ENCODE assay signal across 8 mouse cellular contexts in the genomic region with DNA sequence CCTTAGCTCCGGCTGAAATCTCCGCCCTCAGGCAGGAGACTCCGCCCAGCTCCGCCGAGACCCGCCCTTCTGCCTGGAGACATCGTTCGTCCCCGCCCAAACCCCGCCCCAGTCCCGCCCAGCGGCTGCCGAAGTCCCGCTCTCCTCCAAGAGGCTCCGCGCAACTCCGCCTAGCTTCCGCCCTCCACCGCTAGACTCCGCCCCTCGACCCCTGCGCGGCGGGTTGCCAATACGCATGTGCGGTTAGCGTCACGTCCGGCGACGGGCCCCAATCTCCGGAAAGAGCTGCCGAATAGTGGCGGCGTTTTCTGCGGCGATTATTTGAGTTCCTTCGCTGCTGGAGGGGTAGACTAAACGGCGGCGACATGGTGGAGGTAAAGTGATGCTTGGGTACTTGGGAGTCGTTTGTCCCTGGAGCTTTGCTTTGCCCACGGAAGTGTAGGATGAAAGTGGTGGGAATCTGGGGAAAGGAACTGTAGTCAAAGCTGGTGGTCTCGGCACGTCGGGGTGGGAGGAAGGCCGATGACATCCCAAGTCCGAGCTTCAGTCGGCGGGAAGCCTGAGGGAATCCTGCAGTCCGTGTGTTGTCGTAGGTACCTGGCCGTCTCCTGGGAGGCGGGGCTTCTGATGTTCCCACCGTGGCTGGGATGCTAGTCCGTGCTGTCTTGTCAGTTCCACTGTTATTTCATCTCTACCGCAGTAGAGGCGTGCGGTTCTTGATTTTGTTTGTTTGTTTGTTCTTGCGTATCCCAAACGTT. TPM values are rescaled to one million over a fixed set of nuclear protein-coding genes. Genes with fewer than 3 reads are reported as not detected.
DNase-seq lines count a peak whose midpoint lies in the region; ATAC-seq and TF ChIP-seq lines count a peak whose summit lies in the region.

Plrg1 (plus strand) TSS at position 242 of the 758 bp plus-strand sequence.

- peak within 1 kb of the TSS; percentile 89 for H3K9ac ChIP-seq in heart, embryonic 12.5 days
- H3K9ac ChIP-seq in kidney, postnatal 0 days (ENCODE audit: low read depth, low read length), result peak within 1 kb of the TSS; percentile 71
- peak within 1 kb of the TSS; percentile 75 for H3K9ac ChIP-seq in liver, embryonic 11.5 days (ENCODE audit: low read depth, low read length)
- H3K9ac ChIP-seq in stomach, embryonic 14.5 days (replicated peaks; ENCODE audit: low read depth, low read length), result peak within 1 kb of the TSS; percentile 77

- WGBS in heart, embryonic 12.5 days, result under 1% methylated on average over 60 of the region's 61 CpGs
- under 1% methylated on average over 60 of the region's 61 CpGs for whole genome bisulfite sequencing in kidney, postnatal 0 days
- under 1% methylated on average over 61 of the region's 61 CpGs for WGBS in liver, embryonic 11.5 days
- under 1% methylated on average over 61 of the region's 61 CpGs for WGBS in stomach, embryonic 14.5 days

- no peaks in the 10 kb centered on the region for H3K27me3 ChIP-seq in heart, embryonic 12.5 days (replicated peaks)
- H3K27me3 ChIP-seq in kidney, postnatal 0 days (ENCODE audit: insufficient read depth, low read length), result no peaks in the 10 kb centered on the region
- no peaks in the 10 kb centered on the region for H3K27me3 ChIP-seq in liver, embryonic 11.5 days (replicated peaks; ENCODE audit: control insufficient read depth, insufficient read depth, low read length)
- no peaks in the 10 kb centered on the region for H3K27me3 ChIP-seq in stomach, embryonic 14.5 days (ENCODE audit: control insufficient read depth, insufficient read depth, low read length)

- H3K36me3 ChIP-seq in heart, embryonic 12.5 days, result peaks cover 31% of the 10 kb centered on the region
- peaks cover 15% of the 10 kb centered on the region for H3K36me3 ChIP-seq in kidney, postnatal 0 days (ENCODE audit: insufficient read depth, low read length)
- peaks cover 14% of the 10 kb centered on the region; the same call in 1 of the 2 replicates for H3K36me3 ChIP-seq in liver, embryonic 11.5 days (ENCODE audit: control insufficient read depth, insufficient read depth, low read length)
- H3K36me3 ChIP-seq in stomach, embryonic 14.5 days (ENCODE audit: control insufficient read depth, insufficient read depth, low read length), result peaks cover 25% of the 10 kb centered on the region

- TF ChIP-seq CTCF in kidney, postnatal 0 days (IDR thresholded peaks at IDR 0.05; ENCODE audit: low read depth), result peak; percentile 50

- peak within 1 kb of the TSS; percentile 92 for H3K4me2 ChIP-seq in heart, embryonic 12.5 days
- H3K4me2 ChIP-seq in kidney, postnatal 0 days (ENCODE audit: low read length), result peak within 1 kb of the TSS; percentile 84
- peak within 1 kb of the TSS; percentile 64 for H3K4me2 ChIP-seq in liver, embryonic 11.5 days
- H3K4me2 ChIP-seq in stomach, embryonic 14.5 days (replicated peaks; ENCODE audit: low read depth, low read length), result peak within 1 kb of the TSS; percentile 74

- DNase-seq in CD4-positive helper T cell, adult 2 months (ENCODE audit: low read depth, low spot score), result peak; percentile 98
- peak; percentile 94 for DNase-seq in brain, embryonic 18.5 days (ENCODE audit: low read depth, low spot score)
- peak; percentile 97 for DNase-seq in kidney, postnatal 0 days (ENCODE audit: low spot score)
- DNase-seq in liver, embryonic 11.5 days (ENCODE audit: low spot score), result peak; percentile 97
- peak; percentile 99 for DNase-seq in naive thymus-derived CD4-positive, alpha-beta T cell, adult 2 months (ENCODE audit: low read depth)

- H3K9me3 ChIP-seq in heart, embryonic 12.5 days (replicated peaks), result no peaks in the 10 kb centered on the region
- H3K9me3 ChIP-seq in kidney, postnatal 0 days (replicated peaks; ENCODE audit: low read length), result no peaks in the 10 kb centered on the region
- no peaks in the 10 kb centered on the region for H3K9me3 ChIP-seq in liver, embryonic 11.5 days (ENCODE audit: control insufficient read depth, low read length)
- H3K9me3 ChIP-seq in stomach, embryonic 14.5 days (ENCODE audit: control insufficient read depth, low read depth, low read length), result no peaks in the 10 kb centered on the region

- peak within 1 kb of the TSS; percentile 84 for H3K4me3 ChIP-seq in heart, embryonic 12.5 days
- H3K4me3 ChIP-seq in kidney, postnatal 0 days (replicated peaks; ENCODE audit: low read depth, low read length), result peak within 1 kb of the TSS; percentile 89
- peak within 1 kb of the TSS; percentile 80 for H3K4me3 ChIP-seq in liver, embryonic 11.5 days (ENCODE audit: low read depth, low read length)
- H3K4me3 ChIP-seq in stomach, embryonic 14.5 days (ENCODE audit: low read depth, low read length), result peak within 1 kb of the TSS; percentile 70

- peak; percentile 96 for ATAC-seq in erythroid progenitor cell, adult 5-6 weeks (replicated peaks; ENCODE audit: low FRiP score, poor library complexity, severe bottlenecking)
- ATAC-seq in heart, embryonic 12.5 days (ENCODE audit: insufficient number of reproducible peaks, low FRiP score), result peak; percentile 99
- ATAC-seq in kidney, postnatal 0 days (replicated peaks; ENCODE audit: low FRiP score, low read depth), result peak; percentile 99
- peak; percentile 97 for ATAC-seq in liver, embryonic 11.5 days (replicated peaks; ENCODE audit: low FRiP score)
- peak; percentile 99 for ATAC-seq in stomach, embryonic 14.5 days (ENCODE audit: insufficient number of reproducible peaks, insufficient read depth, low FRiP score, low read depth)

- H3K4me1 ChIP-seq in heart, embryonic 12.5 days (replicated peaks), result peaks cover 9% of the 10 kb centered on the region
- peaks cover 5% of the 10 kb centered on the region; the same call in 1 of the 2 replicates for H3K4me1 ChIP-seq in kidney, postnatal 0 days (replicated peaks; ENCODE audit: insufficient read depth, low read length)
- H3K4me1 ChIP-seq in liver, embryonic 11.5 days (replicated peaks; ENCODE audit: control insufficient read depth, insufficient read depth, low read length), result peaks cover 7% of the 10 kb centered on the region
- H3K4me1 ChIP-seq in stomach, embryonic 14.5 days (ENCODE audit: control insufficient read depth, insufficient read depth, low read length), result peaks cover 9% of the 10 kb centered on the region; the same call in 1 of the 2 replicates

- peak within 1 kb of the TSS; percentile 77; the same call in 1 of the 2 replicates for H3K27ac ChIP-seq in heart, embryonic 12.5 days (ENCODE audit: poor library complexity, severe bottlenecking)
- H3K27ac ChIP-seq in kidney, postnatal 0 days, result peak within 1 kb of the TSS; percentile 82
- peak within 1 kb of the TSS; percentile 9; the same call in 1 of the 2 replicates for H3K27ac ChIP-seq in liver, embryonic 11.5 days (ENCODE audit: low read depth, low read length)
- H3K27ac ChIP-seq in stomach, embryonic 14.5 days (ENCODE audit: low read length), result peak within 1 kb of the TSS; percentile 64; the same call in 1 of the 2 replicates

RNA-seq across cellular contexts. Expression of gene Plrg1, which starts in this region (rescaled TPM):
- 8.8 and 39.3 TPM in 2 replicates for total RNA-seq in erythroid progenitor cell, adult 5-6 weeks (2015; ENCODE audit: low replicate concordance)
- 25.6 and 28.5 TPM in 2 replicates for total RNA-seq in erythroid progenitor cell, adult 5-6 weeks (2017; ENCODE audit: low replicate concordance)
- polyA plus RNA-seq in heart, embryonic 12.5 days (2016; fragmentation: Nextera tagmentation; extraction: Ambion mirVana), result 59.3 and 60.3 TPM in 2 replicates
- 70.4 and 76.8 TPM in 2 replicates for polyA plus RNA-seq in kidney, postnatal 0 days (2015; fragmentation: Nextera tagmentation; extraction: Ambion mirVana)
- 92.7 and 103 TPM in 2 replicates for polyA plus RNA-seq in liver, embryonic 11.5 days (2014; fragmentation: Nextera tagmentation; extraction: Ambion mirVana)
- polyA plus RNA-seq in stomach, embryonic 14.5 days (2014; fragmentation: Nextera tagmentation; extraction: Ambion mirVana), result 98.0 and 103 TPM in 2 replicates

Comparison
In these comparisons a context has a peak if more than half of its experiments do, and no peak if none do; other contexts are left out.
1. Peak in every context shown above with its lines: DNase-seq, ATAC-seq, H3K4me3 ChIP-seq and H3K27ac ChIP-seq.
2. H3K27ac ChIP-seq: peak in every context shown above with its lines; median percentile 82 in kidney, postnatal 0 days; 77 in heart, embryonic 12.5 days; 64 in stomach, embryonic 14.5 days; 9 in liver, embryonic 11.5 days.